Mouse (Mus musculus) A20 (cell line): ENCODE data around the gene Ccdc188.
A peak's percentile ranks its signal among the peaks of the same experiment; 100 is the strongest.
"Not testable (repeated sequence)": the region's sequence is repeated elsewhere in the genome, so short reads cannot be mapped to it uniquely, and the experiment has no call there.

ENCODE experiments used
- DNase-seq: peaks from one replicate; pipeline ENCODE4 v3.0.0-alpha.2; 2011; ENCODE audit warnings: low read depth, low spot score

Gene Ccdc188

GRCm38 (mm10) chr16:18217579-18217978, at the start of gene Ccdc188:
TSS of gene Ccdc188 (plus strand) at chr16:18217879.
- DNase-seq, result no peak

- no peak for DNase-seq
Observed at GRCm38 (mm10) chr16:18169156-18169555, 48.5 kb upstream of the Ccdc188 start.

DNA sequence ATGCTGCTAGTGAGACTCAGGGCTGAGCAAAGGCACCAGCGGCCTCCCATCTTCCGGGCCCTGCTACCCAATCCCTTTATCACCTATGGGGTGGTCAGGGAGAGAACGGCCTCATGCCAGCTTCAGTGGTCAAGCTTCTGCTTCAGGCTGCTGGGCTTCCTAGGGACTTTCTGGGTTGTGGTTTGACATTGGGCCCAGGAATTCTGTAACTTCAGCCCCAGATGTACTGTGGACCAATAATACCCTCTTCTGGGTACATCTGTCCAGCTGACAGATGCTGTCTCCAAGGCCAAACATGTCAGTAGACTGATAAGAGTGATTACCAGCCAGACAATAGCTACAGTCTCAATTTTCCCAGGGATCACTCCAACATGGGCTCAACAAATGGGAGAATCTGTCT, 47.9 kb upstream of the Ccdc188 start:
- DNase-seq, result no peak

- DNase-seq, result peak; percentile 61
Observed at GRCm38 (mm10) chr16:18172266-18172855, 45.3 kb upstream of the Ccdc188 start.

GRCm38 (mm10) chr16:18173231-18173630, 44.4 kb upstream of the Ccdc188 start:
- no peak for DNase-seq

GRCm38 (mm10) chr16:18173788-18174187, 43.9 kb upstream of the Ccdc188 start:
- no peak for DNase-seq

DNA sequence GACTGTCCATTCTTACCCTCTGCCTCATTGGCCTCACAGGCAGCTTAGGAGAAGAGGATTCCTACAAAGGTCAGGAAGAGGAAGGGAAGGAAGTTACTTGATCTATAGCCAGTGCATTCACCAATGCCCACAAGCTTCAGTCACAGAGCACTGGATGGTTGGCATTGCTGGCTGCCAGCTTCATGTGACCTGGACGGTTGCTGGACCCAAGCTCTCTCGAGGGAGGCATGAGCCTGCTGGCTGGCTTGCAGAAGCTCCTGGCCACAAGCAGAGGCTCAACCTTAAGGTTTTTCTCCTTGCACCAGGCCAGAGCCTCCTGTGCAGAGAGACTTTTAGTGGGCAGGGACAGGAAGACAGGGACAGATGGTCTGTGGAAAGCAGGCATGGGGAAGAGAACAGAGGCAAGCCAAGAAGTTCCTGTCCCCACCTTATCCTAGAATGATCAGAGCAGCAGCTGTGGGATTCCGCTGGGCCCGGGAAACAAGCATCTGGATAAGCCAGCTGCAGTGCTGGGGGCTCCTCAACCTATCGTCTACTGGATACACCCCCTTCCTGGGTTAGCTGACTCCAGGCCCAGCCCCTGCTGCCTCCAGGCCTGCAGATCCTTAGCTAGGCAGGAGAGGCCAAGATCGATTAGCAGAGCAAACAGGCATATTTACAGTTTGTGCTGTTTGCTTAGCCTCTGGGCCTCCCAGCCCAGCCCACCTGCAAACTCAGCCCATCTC, 41.7 kb upstream of the Ccdc188 start:
- no peak for DNase-seq

DNA sequence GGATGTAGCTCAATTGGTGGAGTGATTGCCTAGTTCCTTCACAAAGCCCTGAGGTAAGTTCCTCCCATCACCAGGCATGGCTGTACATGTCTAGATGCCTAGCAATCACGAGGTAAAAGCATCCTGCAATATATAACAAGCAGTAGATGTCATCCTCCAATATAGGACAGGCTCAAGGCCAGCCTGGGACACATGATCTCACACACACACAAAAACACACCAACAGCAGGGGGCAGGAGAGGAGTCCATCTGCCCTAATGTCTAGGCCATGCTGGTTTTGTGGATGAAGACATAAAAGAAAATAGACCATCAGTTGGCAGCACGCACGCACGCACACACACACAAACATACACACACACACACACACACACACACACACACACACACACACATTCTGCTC, 40.9 kb upstream of the Ccdc188 start:
- no peak for DNase-seq

- DNase-seq, result no peak
Observed at GRCm38 (mm10) chr16:18179591-18179990, 38.1 kb upstream of the Ccdc188 start.

DNA sequence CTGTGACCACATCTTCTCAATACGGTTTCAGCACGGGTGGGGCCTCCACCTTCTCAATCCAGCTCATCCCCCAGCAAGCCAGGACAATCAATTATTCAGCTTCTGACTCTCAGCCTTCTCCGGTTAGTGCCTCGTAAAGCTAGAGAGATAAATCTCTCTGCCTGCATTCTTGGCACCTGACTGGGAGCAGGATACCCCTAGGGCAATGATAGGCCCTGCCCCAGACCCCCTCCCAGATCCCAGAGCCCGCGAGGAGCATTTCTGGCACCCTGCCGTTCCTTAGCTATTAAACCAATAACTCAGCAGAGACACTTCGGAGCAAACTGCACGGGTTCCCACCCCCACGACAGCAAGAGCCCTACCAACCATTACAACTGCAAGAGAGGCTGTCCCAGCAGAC, 36.3 kb upstream of the Ccdc188 start:
- DNase-seq, result no peak

- no peak for DNase-seq
Observed at GRCm38 (mm10) chr16:18182766-18183165, 34.9 kb upstream of the Ccdc188 start.

DNA sequence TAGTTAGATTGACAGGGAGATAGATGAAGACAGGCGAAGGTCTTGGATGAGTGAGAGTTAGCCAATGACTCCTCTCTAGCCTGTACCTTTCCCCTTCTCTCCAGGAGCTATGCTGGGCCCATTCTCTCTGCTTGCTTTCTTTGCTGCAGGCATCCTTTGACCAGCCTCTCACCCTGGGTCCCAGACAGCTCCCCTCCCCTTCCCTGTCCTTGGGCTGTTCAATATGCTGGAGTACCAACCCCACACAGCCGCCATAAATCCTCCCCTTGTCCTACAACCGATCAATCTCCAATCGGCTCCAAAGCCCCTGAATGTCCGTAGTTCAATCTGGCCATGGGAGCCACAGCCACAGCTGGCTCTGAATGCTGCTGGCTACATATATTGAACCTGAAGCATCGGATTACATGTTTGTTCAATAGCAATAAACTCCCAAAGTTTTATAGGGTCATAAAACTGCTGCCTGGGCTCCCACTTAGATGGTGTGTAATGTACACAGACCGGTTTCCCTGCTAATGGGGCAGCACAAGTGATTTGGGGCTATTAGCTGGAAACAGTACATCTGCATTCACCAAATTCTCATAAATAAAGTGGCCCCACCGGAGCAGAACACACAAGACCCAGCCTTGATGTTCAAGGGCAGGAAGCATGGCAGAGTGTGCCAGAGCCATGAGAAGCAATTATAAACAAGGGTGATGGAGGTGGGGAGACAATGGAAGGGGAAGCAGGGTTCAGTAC, 31.8 kb upstream of the Ccdc188 start:
- no peak for DNase-seq

- no peak for DNase-seq
Observed at GRCm38 (mm10) chr16:18186798-18187197, 30.9 kb upstream of the Ccdc188 start.

- DNase-seq, result no peak
Observed at GRCm38 (mm10) chr16:18187221-18187620, 30.5 kb upstream of the Ccdc188 start.

- DNase-seq, result no peak
Observed at GRCm38 (mm10) chr16:18191006-18191405, 26.7 kb upstream of the Ccdc188 start.

GRCm38 (mm10) chr16:18194208-18194985, 23.3 kb upstream of the Ccdc188 start:
- no peak for DNase-seq

DNA sequence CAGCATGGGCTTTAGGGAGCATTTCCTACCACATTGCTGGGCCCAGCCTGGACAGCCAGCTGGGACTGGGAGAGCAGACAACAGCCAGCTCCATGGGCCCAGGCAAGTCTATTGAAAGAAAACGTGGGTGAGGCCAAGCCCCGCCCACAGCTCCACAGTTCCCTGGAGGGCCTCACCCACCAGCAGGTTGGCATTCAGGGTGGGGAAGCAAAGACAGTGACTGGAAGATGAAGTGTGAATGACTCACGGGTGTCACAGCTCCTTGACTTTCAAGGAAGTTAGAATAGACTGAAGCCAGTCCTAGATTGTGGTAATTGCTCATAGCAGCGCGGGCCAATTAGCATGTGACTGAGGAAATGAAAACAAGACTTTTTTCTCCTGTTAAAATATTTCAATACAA, 22.6 kb upstream of the Ccdc188 start:
- peak; percentile 19 for DNase-seq

DNA sequence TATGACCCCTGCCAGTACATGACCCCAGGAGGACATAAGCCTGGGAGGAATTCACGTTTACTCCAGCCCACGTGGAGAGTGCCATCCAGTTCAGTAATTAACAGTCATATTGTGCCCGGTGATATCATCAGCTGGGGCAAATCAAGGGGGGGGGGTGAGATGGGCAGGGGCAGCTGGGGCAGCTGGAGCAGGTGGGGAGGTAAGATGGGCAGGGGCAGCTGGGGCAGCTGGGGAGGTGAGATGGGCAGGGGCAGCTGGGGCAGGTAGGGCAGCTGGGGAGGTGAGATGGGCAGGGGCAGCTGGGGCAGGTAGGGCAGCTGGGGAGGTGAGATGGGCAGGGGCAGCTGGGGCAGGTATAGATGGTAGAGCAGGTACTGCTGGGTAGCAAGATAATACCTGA, 22.1 kb upstream of the Ccdc188 start:
- not testable (repeated sequence) for DNase-seq

DNA sequence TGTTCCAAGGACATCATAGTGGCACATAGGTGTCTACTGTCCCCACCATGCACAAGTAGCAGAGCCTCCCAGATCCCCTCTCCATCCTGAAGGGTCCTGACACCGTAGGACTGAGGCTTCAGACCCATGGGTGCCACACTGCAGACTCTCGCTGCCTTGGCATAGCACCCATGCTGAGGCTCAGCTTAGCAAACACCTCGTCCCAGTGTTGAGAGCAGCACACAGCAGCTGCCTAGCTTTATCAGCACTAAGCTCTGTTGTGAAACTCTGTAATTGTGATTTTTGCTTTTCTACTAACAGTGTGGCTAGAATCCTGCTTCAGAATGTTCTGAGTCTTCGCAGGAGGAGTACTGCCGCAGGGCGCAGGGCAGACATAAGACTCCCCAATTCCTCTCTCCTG, 19.8 kb upstream of the Ccdc188 start:
- no peak for DNase-seq

GRCm38 (mm10) chr16:18198365-18199098, 19.1 kb upstream of the Ccdc188 start:
- no peak for DNase-seq

DNA sequence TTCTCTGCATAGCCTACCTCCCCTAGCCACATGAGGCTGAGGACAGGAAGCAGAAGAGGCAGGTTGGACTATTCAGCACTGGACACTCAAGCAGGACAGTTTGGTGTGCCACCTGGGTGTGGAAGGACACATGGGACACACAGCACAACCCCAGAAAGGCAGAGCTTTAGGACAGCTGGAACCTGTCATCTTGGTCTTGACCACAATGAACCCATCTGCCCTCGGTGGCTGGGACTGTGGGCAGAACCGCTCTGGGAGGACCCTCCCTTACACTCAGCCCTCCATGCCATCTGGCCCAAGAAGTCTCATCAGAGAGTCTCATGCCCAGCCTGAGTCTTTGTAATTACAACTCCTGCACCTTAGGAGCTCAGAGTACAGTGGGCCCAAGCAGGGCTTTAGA, 17.6 kb upstream of the Ccdc188 start:
- DNase-seq, result no peak
